Mouse (Mus musculus): ENCODE data around the gene Cmip. TPM values are rescaled to one million over a fixed set of nuclear protein-coding genes. Genes with fewer than 3 reads are reported as not detected.
A peak's percentile ranks its signal among the peaks of the same experiment; 100 is the strongest.

Cmip gene
- polyA plus RNA-seq, 1 experiment from 2014 or later: 28.5 TPM

DNA sequence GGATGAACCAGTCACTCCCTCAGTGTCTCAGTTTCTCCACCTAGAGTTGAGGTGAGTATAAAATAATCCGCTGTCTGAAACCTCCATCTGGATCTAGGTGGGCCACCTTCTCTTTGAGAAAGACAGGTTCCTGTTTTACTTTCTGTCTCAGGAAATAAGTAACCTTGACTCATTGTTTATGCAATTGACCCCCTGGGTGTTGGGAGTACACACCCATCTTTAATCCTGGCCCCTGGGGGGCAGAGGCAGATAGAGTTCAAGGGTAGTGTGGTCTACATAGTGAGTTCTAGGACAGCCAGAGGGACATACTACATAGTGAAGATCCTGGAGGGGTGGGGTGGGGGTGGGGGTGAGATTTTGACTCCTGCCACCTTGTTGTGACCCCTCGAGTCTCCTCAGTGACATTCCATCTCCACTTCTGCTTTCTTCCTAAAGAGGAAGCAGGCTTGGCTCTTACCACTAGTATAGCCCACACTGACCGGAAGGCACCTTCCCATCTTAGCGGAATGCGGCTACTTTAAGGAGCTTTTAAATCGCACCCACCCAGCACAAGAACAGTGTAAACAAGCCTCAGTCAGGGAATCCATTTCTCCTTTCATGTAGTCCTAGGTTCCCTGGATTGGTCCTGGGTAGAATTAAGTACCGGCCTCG, 86.0 kb downstream of the Cmip start:
- no peak for DNase-seq (ENCODE audit: low spot score, missing footprints)
- Histone ChIP-seq H3K9ac (ENCODE audit: low read length) (no peak overlapping the region), H3K27ac (ENCODE audit: low read depth, low read length) (no peak overlapping the region), H3K4me3 (ENCODE audit: low read depth, low read length) (no peak overlapping the region), H3K27me3 (ENCODE audit: control insufficient read depth, insufficient read depth, low read length) (no peaks in the 10 kb centered on the region), H3K36me3 (ENCODE audit: control insufficient read depth, insufficient read depth, low read length) (no peaks in the 10 kb centered on the region), H3K4me1 (ENCODE audit: control insufficient read depth, insufficient read depth, low read length) (peaks cover 5% of the 10 kb centered on the region), H3K4me2 (no peak overlapping the region), H3K9me3 (ENCODE audit: control insufficient read depth, low read length) (no peaks in the 10 kb centered on the region)
- no peak for ATAC-seq (ENCODE audit: low FRiP score)
- 85% methylated on average over 8 of the region's 8 CpGs for WGBS

DNA sequence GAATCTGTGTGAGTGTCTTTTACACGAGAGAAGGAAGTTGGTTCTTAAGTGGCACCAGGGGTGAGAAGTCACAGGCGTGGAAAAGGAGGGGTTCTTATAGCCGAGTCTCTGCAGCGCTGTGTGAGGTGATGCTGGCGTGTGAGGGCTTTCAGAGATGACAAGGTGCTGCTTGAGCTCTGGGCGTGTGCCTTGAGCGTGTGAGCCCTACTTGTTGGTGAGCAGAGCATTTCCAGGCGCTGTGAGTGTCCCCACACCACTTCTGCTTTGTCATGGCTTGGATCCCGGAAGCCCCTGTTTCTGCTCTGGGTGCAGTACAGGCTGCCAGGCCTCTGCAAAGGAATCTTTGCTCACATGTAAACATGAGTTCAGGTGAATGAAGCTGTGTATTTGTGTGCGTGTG, 86.6 kb downstream of the Cmip start:
- ATAC-seq (ENCODE audit: low FRiP score): no peak

DNA sequence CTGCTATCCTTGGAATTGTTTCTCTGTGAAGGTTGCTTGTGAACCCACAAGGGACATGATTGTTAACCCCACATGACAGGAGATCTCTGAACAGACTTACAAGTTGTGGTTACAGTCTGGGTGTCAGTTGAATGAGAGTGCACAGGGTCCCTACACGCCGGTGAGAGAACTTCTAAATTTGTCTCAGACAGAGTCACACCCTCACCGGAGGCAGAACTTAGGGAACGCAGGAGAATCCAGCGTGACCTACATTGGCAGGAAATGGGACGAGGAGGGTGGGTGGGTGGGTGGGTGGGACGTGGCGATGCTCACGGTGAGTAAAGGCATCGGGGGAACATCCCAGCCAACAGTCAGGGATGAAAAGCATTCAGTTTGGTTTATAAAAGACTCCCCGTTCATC, 88.0 kb downstream of the Cmip start:
- Histone ChIP-seq H3K9ac (ENCODE audit: low read length) (no peak overlapping the region), H3K27ac (ENCODE audit: low read depth, low read length) (no peak overlapping the region), H3K27me3 (ENCODE audit: control insufficient read depth, insufficient read depth, low read length) (no peaks in the 10 kb centered on the region), H3K9me3 (ENCODE audit: control insufficient read depth, low read length) (no peaks in the 10 kb centered on the region), H3K4me1 (ENCODE audit: control insufficient read depth, insufficient read depth, low read length) (peaks cover 11% of the 10 kb centered on the region), H3K36me3 (ENCODE audit: control insufficient read depth, insufficient read depth, low read length) (no peaks in the 10 kb centered on the region), H3K4me3 (ENCODE audit: low read depth, low read length) (no peak overlapping the region), H3K4me2 (no peak overlapping the region)
- WGBS: 89% methylated on average over 11 of the region's 11 CpGs
- DNase-seq (ENCODE audit: low spot score, missing footprints) (no peak), ATAC-seq (ENCODE audit: low FRiP score) (no peak)

More for the DNA sequence above, 86.6 kb downstream of the Cmip start:
- H3K9ac ChIP-seq (ENCODE audit: low read length): no peak overlapping the region
- H3K4me2 ChIP-seq: no peak overlapping the region
- no peaks in the 10 kb centered on the region for H3K9me3 ChIP-seq (ENCODE audit: control insufficient read depth, low read length)
- H3K27ac ChIP-seq (ENCODE audit: low read depth, low read length): no peak overlapping the region
- WGBS: 87% methylated on average over 10 of the region's 10 CpGs
- DNase-seq (ENCODE audit: low spot score, missing footprints): no peak
- peaks cover 10% of the 10 kb centered on the region for H3K4me1 ChIP-seq (ENCODE audit: control insufficient read depth, insufficient read depth, low read length)
- no peaks in the 10 kb centered on the region for H3K36me3 ChIP-seq (ENCODE audit: control insufficient read depth, insufficient read depth, low read length)
- H3K4me3 ChIP-seq (ENCODE audit: low read depth, low read length): no peak overlapping the region
- no peaks in the 10 kb centered on the region for H3K27me3 ChIP-seq (ENCODE audit: control insufficient read depth, insufficient read depth, low read length)

DNA sequence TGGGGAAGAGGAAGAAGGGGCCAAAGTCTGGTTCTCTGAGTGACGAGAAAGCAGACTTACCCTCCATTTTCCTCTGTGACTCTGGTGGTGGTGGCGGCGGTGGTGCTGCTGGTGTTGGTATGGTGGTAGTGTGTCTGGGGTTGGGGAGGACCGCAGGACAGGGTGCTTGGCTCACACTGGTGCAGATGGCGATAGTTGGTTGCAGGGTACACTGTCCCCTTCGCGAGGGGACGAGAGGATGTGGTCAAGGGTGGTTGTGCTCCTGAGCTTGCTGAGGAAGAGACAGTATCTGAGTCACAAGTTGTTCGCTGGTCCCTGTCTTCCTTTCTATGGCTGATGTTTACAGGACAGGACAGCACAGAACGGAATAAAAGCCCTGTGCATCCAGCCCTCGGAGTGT, 88.5 kb downstream of the Cmip start:
- Histone ChIP-seq H3K36me3 (ENCODE audit: control insufficient read depth, insufficient read depth, low read length) (no peaks in the 10 kb centered on the region), H3K27ac (ENCODE audit: low read depth, low read length) (no peak overlapping the region), H3K4me3 (ENCODE audit: low read depth, low read length) (no peak overlapping the region), H3K27me3 (ENCODE audit: control insufficient read depth, insufficient read depth, low read length) (no peaks in the 10 kb centered on the region), H3K4me2 (no peak overlapping the region), H3K4me1 (ENCODE audit: control insufficient read depth, insufficient read depth, low read length) (peaks cover 11% of the 10 kb centered on the region), H3K9me3 (ENCODE audit: control insufficient read depth, low read length) (no peaks in the 10 kb centered on the region), H3K9ac (ENCODE audit: low read length) (no peak overlapping the region)
- ATAC-seq (ENCODE audit: low FRiP score) (no peak), DNase-seq (ENCODE audit: low spot score, missing footprints) (no peak)
- 92% methylated on average over 11 of the region's 11 CpGs for WGBS

DNA sequence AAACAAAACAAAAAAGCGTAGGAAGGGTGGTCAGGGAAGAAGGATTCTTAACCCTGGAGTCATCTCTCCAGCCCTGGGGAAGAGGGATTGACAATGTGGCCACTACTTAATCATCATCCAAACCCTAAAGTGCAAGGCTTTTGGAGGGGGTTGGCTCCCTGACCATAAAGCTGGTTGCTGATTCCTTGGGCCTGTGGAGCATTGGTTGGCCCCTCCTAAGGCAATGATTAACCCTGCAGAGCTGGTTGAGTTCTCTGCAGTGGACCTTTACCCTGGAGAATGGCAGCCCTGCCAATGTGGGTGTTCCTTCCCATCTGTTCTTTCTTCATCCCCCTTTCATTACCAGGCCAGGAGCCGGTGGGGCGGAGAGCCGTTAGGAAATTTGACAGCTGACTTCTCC, 90.7 kb downstream of the Cmip start:
- Histone ChIP-seq H3K27ac (ENCODE audit: low read depth, low read length) (no peak overlapping the region), H3K9me3 (ENCODE audit: control insufficient read depth, low read length) (no peaks in the 10 kb centered on the region), H3K4me2 (no peak overlapping the region), H3K27me3 (ENCODE audit: control insufficient read depth, insufficient read depth, low read length) (no peaks in the 10 kb centered on the region), H3K36me3 (ENCODE audit: control insufficient read depth, insufficient read depth, low read length) (no peaks in the 10 kb centered on the region), H3K4me3 (ENCODE audit: low read depth, low read length) (no peak overlapping the region), H3K4me1 (ENCODE audit: control insufficient read depth, insufficient read depth, low read length) (peaks cover 11% of the 10 kb centered on the region), H3K9ac (ENCODE audit: low read length) (no peak overlapping the region)
- ATAC-seq (ENCODE audit: low FRiP score) (no peak), DNase-seq (ENCODE audit: low spot score, missing footprints) (no peak)
- 77% methylated on average over 4 of the region's 4 CpGs for WGBS

DNA sequence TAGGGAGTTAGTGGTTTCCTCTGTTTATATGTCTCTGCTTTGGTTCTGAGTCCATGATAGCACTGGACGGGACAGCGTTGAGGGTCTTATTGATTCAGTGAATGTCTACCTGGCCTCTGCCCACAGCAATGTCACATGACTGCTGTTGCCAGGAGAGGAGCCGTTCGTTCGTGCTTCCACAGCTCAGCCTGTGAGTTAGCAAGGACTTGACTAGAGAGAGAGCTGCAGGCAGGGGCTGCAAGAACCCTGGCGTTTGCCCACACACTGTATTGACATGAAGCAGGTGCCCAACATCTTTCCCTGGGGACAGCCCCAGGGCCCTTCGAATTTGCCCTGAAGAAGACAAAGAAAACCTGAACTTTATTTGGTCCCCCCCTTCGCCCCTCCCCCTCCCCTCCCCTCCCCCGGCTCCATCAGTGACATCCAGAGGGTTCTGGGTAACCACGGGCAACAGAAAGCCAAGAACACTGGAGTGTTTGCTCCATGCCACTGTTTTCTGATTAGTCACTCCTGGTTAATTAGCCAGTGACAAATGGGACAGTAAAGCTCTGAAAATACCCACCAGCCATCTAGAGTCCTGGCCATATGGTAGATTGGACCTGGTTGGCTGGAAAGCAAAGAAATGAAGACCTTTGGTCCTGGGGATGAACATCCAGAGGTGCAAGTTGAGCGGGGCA, 92.0 kb downstream of the Cmip start:
- H3K36me3 ChIP-seq (ENCODE audit: control insufficient read depth, insufficient read depth, low read length): no peaks in the 10 kb centered on the region
- ATAC-seq (ENCODE audit: low FRiP score) (peak; percentile 25; the same call in 1 of the 2 replicates), DNase-seq (ENCODE audit: low spot score, missing footprints) (no peak)
- no peaks in the 10 kb centered on the region for H3K27me3 ChIP-seq (ENCODE audit: control insufficient read depth, insufficient read depth, low read length)
- H3K4me3 ChIP-seq (ENCODE audit: low read depth, low read length): no peak overlapping the region
- H3K27ac ChIP-seq (ENCODE audit: low read depth, low read length): no peak overlapping the region
- no peak overlapping the region for H3K4me2 ChIP-seq
- no peak overlapping the region for H3K9ac ChIP-seq (ENCODE audit: low read length)
- WGBS: 68% methylated on average over 11 of the region's 11 CpGs
- H3K9me3 ChIP-seq (ENCODE audit: control insufficient read depth, low read length): no peaks in the 10 kb centered on the region
- peaks cover 11% of the 10 kb centered on the region for H3K4me1 ChIP-seq (ENCODE audit: control insufficient read depth, insufficient read depth, low read length)

DNA sequence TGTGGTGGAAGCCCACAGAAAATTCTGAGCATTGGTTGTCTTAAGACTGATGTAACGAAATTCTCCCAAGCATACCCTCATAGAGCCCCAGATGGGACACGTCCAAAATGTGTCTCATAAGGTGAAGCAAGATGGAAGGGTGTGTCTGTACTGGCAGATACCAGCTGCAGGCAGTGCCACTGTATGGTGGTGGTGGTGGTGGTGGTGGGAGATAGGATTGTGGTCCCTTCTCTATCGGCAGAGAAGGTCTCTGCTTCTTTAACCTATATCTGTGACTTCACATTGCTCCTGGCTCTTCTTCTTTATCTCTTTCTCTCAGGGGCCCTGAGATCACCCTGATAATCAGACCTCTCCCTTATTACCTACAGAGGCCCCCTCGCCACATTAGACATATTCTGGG, 92.7 kb downstream of the Cmip start:
- Histone ChIP-seq H3K27me3 (ENCODE audit: control insufficient read depth, insufficient read depth, low read length) (no peaks in the 10 kb centered on the region), H3K9ac (ENCODE audit: low read length) (no peak overlapping the region), H3K27ac (ENCODE audit: low read depth, low read length) (no peak overlapping the region), H3K4me2 (no peak overlapping the region), H3K36me3 (ENCODE audit: control insufficient read depth, insufficient read depth, low read length) (no peaks in the 10 kb centered on the region), H3K9me3 (ENCODE audit: control insufficient read depth, low read length) (no peaks in the 10 kb centered on the region), H3K4me3 (ENCODE audit: low read depth, low read length) (no peak overlapping the region), H3K4me1 (ENCODE audit: control insufficient read depth, insufficient read depth, low read length) (peaks cover 11% of the 10 kb centered on the region)
- ATAC-seq (ENCODE audit: low FRiP score) (no peak), DNase-seq (ENCODE audit: low spot score, missing footprints) (no peak)
- 94% methylated on average over 4 of the region's 4 CpGs for WGBS

DNA sequence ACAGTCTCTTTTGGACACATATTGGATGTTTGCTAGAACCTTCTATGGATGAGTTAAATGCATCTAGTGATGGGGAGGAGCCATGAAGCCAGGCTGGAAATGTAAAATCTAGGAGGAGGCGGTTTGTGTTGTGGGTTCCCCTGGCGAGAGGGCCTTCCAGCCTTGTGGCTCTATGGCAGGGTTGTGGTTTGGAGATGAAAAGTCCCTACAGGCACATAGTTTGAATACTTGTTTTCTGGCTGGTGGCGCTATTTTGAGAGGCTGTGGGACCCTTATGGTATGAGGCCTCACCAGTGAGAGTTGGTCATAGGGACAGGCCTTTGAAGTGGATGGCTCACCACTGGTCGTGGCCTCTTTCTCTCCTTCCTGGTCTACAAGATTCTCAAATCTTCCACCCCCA, 95.2 kb downstream of the Cmip start:
- ATAC-seq (ENCODE audit: low FRiP score) (no peak), DNase-seq (ENCODE audit: low spot score, missing footprints) (no peak)
- Histone ChIP-seq H3K9me3 (ENCODE audit: control insufficient read depth, low read length) (no peaks in the 10 kb centered on the region), H3K4me1 (ENCODE audit: control insufficient read depth, insufficient read depth, low read length) (peaks cover 11% of the 10 kb centered on the region), H3K4me2 (no peak overlapping the region), H3K9ac (ENCODE audit: low read length) (no peak overlapping the region), H3K27me3 (ENCODE audit: control insufficient read depth, insufficient read depth, low read length) (no peaks in the 10 kb centered on the region), H3K4me3 (ENCODE audit: low read depth, low read length) (no peak overlapping the region), H3K36me3 (ENCODE audit: control insufficient read depth, insufficient read depth, low read length) (no peaks in the 10 kb centered on the region), H3K27ac (ENCODE audit: low read depth, low read length) (no peak overlapping the region)
- WGBS: 93% methylated on average over 4 of the region's 4 CpGs

DNA sequence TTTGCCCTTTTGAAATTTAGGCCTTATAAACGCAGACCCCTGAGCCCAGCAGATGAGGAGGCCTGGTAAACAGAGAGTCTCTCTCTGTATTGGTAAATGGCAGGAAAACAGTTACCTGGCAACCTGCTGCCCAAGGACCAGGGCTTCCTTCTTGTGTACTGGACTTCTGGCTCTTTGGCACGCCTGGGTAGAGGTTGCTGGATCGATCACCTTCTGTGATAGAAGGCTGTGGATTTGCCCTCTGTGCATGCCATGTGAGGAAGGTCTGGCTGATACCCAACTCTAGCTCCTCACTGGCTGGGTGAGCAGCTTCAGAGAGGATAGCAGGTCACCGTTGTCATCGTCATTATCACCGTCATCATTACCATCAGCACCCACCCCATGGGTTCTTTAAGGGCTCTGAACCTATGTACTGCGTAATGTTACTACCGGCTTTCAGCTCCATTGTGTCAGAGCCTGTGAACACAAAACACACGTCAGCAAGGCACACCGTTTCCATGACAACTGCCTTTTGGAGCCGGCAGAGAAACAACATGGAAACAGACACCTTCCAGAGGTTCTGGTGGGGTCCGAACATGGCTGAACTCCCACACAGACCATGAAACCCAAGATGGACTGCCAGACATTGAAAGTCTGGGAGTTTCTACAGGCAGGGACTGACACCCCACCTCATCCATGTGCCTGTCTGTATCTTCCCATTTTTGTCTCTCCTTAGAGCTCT, 98.4 kb downstream of the Cmip start:
- no peak overlapping the region for H3K4me2 ChIP-seq
- no peaks in the 10 kb centered on the region for H3K9me3 ChIP-seq (ENCODE audit: control insufficient read depth, low read length)
- H3K4me3 ChIP-seq (ENCODE audit: low read depth, low read length): no peak overlapping the region
- ATAC-seq (ENCODE audit: low FRiP score) (no peak), DNase-seq (ENCODE audit: low spot score, missing footprints) (no peak)
- no peaks in the 10 kb centered on the region for H3K36me3 ChIP-seq (ENCODE audit: control insufficient read depth, insufficient read depth, low read length)
- no peaks in the 10 kb centered on the region for H3K27me3 ChIP-seq (ENCODE audit: control insufficient read depth, insufficient read depth, low read length)
- H3K27ac ChIP-seq (ENCODE audit: low read depth, low read length): no peak overlapping the region
- WGBS: 80% methylated on average over 12 of the region's 12 CpGs
- H3K4me1 ChIP-seq (ENCODE audit: control insufficient read depth, insufficient read depth, low read length): no peaks in the 10 kb centered on the region
- no peak overlapping the region for H3K9ac ChIP-seq (ENCODE audit: low read length)
